ENCODE assay signal across 11 mouse cellular contexts in genomic region chr7:140880419-140880818, GRCm38 (mm10). TPM values are rescaled to one million over a fixed set of nuclear protein-coding genes. Genes with fewer than 3 reads are reported as not detected.
A peak's percentile ranks its signal among the peaks of the same experiment; 100 is the strongest.
DNase-seq lines count a peak whose midpoint lies in the region; ATAC-seq and TF ChIP-seq lines count a peak whose summit lies in the region.
"Had no signal": no experiment of that assay in that cellular context is flagged by ENCODE, and none has a peak within 500 bp of the region (broad histone marks: within the 10 kb centered on the region; RNA-seq: fewer than 3 reads in every experiment).

No protein-coding gene starts in this region.

- H3K4me2 ChIP-seq in heart, postnatal 0 days (ENCODE audit: low read depth, low read length) = peak overlapping the region; percentile 89
- H3K4me2 ChIP-seq in CH12.LX (ENCODE audit: insufficient read depth, low read depth, poor library complexity, severe bottlenecking) = peak overlapping the region; percentile 48; the same call in 1 of the 2 replicates
- peak overlapping the region; percentile 66; the same call in 1 of the 2 replicates for H3K4me2 ChIP-seq in embryonic facial prominence, embryonic 13.5 days

- TF ChIP-seq POLR2A in CH12.LX (IDR thresholded peaks at IDR 0.05; ENCODE audit: low read depth, low read length) = no peak

- peaks cover 34% of the 10 kb centered on the region for H3K36me3 ChIP-seq in heart, postnatal 0 days (replicated peaks; ENCODE audit: control insufficient read depth, insufficient read depth, low read length)
- peaks cover 13 to 45% of the 10 kb centered on the region in 2 experiments for H3K36me3 ChIP-seq in CH12.LX (replicated peaks in 1 of 2; ENCODE audit: control insufficient read depth in 1 of 2, insufficient read depth in 1 of 2, low read length in 1 of 2)
- peaks cover 33% of the 10 kb centered on the region for H3K36me3 ChIP-seq in embryonic facial prominence, embryonic 13.5 days

- H3K27me3 ChIP-seq in heart, postnatal 0 days (ENCODE audit: control insufficient read depth, insufficient read depth, low read length) = no peaks in the 10 kb centered on the region
- no peaks in the 10 kb centered on the region for H3K27me3 ChIP-seq in CH12.LX (replicated peaks)
- H3K27me3 ChIP-seq in embryonic facial prominence, embryonic 13.5 days = no peaks in the 10 kb centered on the region

- TF ChIP-seq CTCF in heart, postnatal 0 days (IDR thresholded peaks at IDR 0.05; ENCODE audit: low read depth) = no peak
- no peak for TF ChIP-seq CTCF in CH12.LX (conservative IDR thresholded peaks at IDR 0.05 in 1 of 2, IDR thresholded peaks at IDR 0.05 in 1 of 2; ENCODE audit: low read depth in 2 of 2, low read length in 2 of 2)

- no peak for TF ChIP-seq EP300 in heart, postnatal 0 days (IDR thresholded peaks at IDR 0.05; ENCODE audit: low read depth)
- TF ChIP-seq EP300 in CH12.LX (IDR thresholded peaks at IDR 0.05; ENCODE audit: low read length) = no peak

- H3K27ac ChIP-seq in heart, postnatal 0 days (ENCODE audit: low read depth) = peak overlapping the region; percentile 0; the same call in 1 of the 2 replicates
- H3K27ac ChIP-seq in CH12.LX (ENCODE audit: insufficient read depth, low read depth) = no peak overlapping the region
- H3K27ac ChIP-seq in embryonic facial prominence, embryonic 13.5 days = no peak overlapping the region

- H3K4me1 ChIP-seq in heart, postnatal 0 days (ENCODE audit: control insufficient read depth, insufficient read depth) = peaks cover 13% of the 10 kb centered on the region
- H3K4me1 ChIP-seq in CH12.LX (ENCODE audit: control insufficient read depth in 1 of 2, insufficient read depth in 2 of 2) = peaks cover 20 to 61% of the 10 kb centered on the region in 2 experiments
- H3K4me1 ChIP-seq in embryonic facial prominence, embryonic 13.5 days = peaks cover 17% of the 10 kb centered on the region

- in situ Hi-C loops in CH12.LX (cut with MboI; ENCODE audit: low pct_ligation_motif_present, low pct_unique_long_range_greater_than_20kb, low sequenced_read_pairs) = no loop called here

- dilution Hi-C loops in CH12.LX (cut with MboI; ENCODE audit: extremely low pct_ligation_motif_present, extremely low pct_unique_long_range_greater_than_20kb, low sequenced_read_pairs) = no loop called here

- H3K9ac ChIP-seq in heart, postnatal 0 days (replicated peaks; ENCODE audit: low read depth, low read length) = 0 out of 2 replicates have a peak overlapping the region, but pooled peaks have one; percentile 28
- H3K9ac ChIP-seq in CH12.LX (ENCODE audit: insufficient read depth, low read depth) = peak overlapping the region; percentile 20
- no peak overlapping the region for H3K9ac ChIP-seq in embryonic facial prominence, embryonic 13.5 days

- H3K4me3 ChIP-seq in heart, postnatal 0 days (ENCODE audit: low read depth, low read length) = peak overlapping the region; percentile 96; the same call in 1 of the 2 replicates
- H3K4me3 ChIP-seq in CH12.LX (replicated peaks in 1 of 3; ENCODE audit: low read depth in 2 of 3, low read length in 2 of 3, poor library complexity in 1 of 3) = no peak overlapping the region
- no peak overlapping the region for H3K4me3 ChIP-seq in embryonic facial prominence, embryonic 13.5 days

- no peaks in the 10 kb centered on the region for H3K9me3 ChIP-seq in heart, postnatal 0 days (replicated peaks; ENCODE audit: control insufficient read depth, low read length)
- no peaks in the 10 kb centered on the region for H3K9me3 ChIP-seq in CH12.LX (replicated peaks; ENCODE audit: low read length)
- H3K9me3 ChIP-seq in embryonic facial prominence, embryonic 13.5 days = no peaks in the 10 kb centered on the region

- no peak for ATAC-seq in heart, postnatal 0 days (ENCODE audit: insufficient read depth, low read depth)
- ATAC-seq in embryonic facial prominence, embryonic 13.5 days (ENCODE audit: insufficient number of reproducible peaks, insufficient read depth, low FRiP score, low TSS enrichment, low read depth) = no peak
- no peak for ATAC-seq in erythroid progenitor cell, adult 5-6 weeks (replicated peaks; ENCODE audit: low FRiP score, poor library complexity, severe bottlenecking)

- H3K79me2 ChIP-seq in CH12.LX (replicated peaks; ENCODE audit: control insufficient read depth, extremely low read depth, insufficient read depth, poor library complexity, severe bottlenecking) = peaks cover 27% of the 10 kb centered on the region

- 67% methylated on average over 3 of the region's 3 CpGs for WGBS in heart, postnatal 0 days
- WGBS in embryonic facial prominence, embryonic 13.5 days = 82% methylated on average over 3 of the region's 3 CpGs

- DNase-seq in heart, postnatal 0 days (ENCODE audit: low spot score) = no peak
- no peak for DNase-seq in heart, adult 9 months (ENCODE audit: low spot score in 2 of 2)
- no peak for DNase-seq in CH12.LX (ENCODE audit: extremely low read depth)
- DNase-seq in kidney, postnatal 14 days = peak; percentile 48
- DNase-seq in cerebellum, adult 11-12 months = no peak
- no peak for DNase-seq in cerebellum, adult 11 months
- DNase-seq: adrenal gland, postnatal 25 days; thymus, postnatal 4 days had no signal

- TF ChIP-seq RAD21 in CH12.LX (IDR thresholded peaks at IDR 0.05; ENCODE audit: low read depth, low read length) = no peak

TF ChIP-seq in CH12.LX, 34 proteins besides CTCF, POLR2A, EP300 and RAD21 (continues in another document):
- TF ChIP-seq ZMIZ1 (IDR thresholded peaks at IDR 0.05; ENCODE audit: low read depth, low read length) (no peak), POLR2AphosphoS2 (IDR thresholded peaks at IDR 0.05; ENCODE audit: low read depth, low read length) (no peak), ZC3H11A (IDR thresholded peaks at IDR 0.05; ENCODE audit: low read depth, low read length) (no peak), USF2 (conservative IDR thresholded peaks at IDR 0.05; ENCODE audit: low read depth, low read length) (no peak), ETS1 (conservative IDR thresholded peaks at IDR 0.05; ENCODE audit: low read depth, low read length) (no peak), TCF12 (IDR thresholded peaks at IDR 0.05; ENCODE audit: low read depth, low read length) (no peak), TBP (conservative IDR thresholded peaks at IDR 0.05; ENCODE audit: low read depth, low read length) (no peak), NELFE (IDR thresholded peaks at IDR 0.05; ENCODE audit: low read depth, low read length) (no peak)

RNA-seq across cellular contexts. Expression of gene Psmd13, which starts 1.3 kb away (rescaled TPM):
- total RNA-seq in heart, postnatal 0 days (2014; rRNA removed; ENCODE audit: low replicate concordance) = 72.6 and 84.3 TPM in 2 replicates
- 172 and 185 TPM in 2 replicates for polyA plus RNA-seq in heart, postnatal 0 days (2015; fragmentation: Nextera tagmentation; extraction: Ambion mirVana)
- 165 and 189 TPM in 2 replicates for total RNA-seq in CH12.LX (2012; rRNA removed)
- total RNA-seq in CH12.LX (2014; rRNA removed) = 166 and 168 TPM in 2 replicates
- 185 and 245 TPM in 2 replicates for polyA plus RNA-seq in CH12.LX (2012; ENCODE audit: insufficient read length, low read depth)
- polyA plus RNA-seq in embryonic facial prominence, embryonic 13.5 days (2015; fragmentation: Nextera tagmentation; extraction: Ambion mirVana) = 237 and 261 TPM in 2 replicates
- 74.2 and 90.1 TPM in 2 replicates for total RNA-seq in erythroid progenitor cell, adult 5-6 weeks (2015; ENCODE audit: low replicate concordance)
- 136 and 162 TPM in 2 replicates for total RNA-seq in erythroid progenitor cell, adult 5-6 weeks (2017; ENCODE audit: low replicate concordance)

RNA-seq across cellular contexts. Expression of gene Sirt3, which starts 1.7 kb away (rescaled TPM):
- 89.4 and 105 TPM in 2 replicates for total RNA-seq in heart, postnatal 0 days (2014; rRNA removed; ENCODE audit: low replicate concordance)
- polyA plus RNA-seq in heart, postnatal 0 days (2015; fragmentation: Nextera tagmentation; extraction: Ambion mirVana) = 76.1 and 78.0 TPM in 2 replicates
- 17.8 and 23.7 TPM in 2 replicates for total RNA-seq in CH12.LX (2012; rRNA removed)
- total RNA-seq in CH12.LX (2014; rRNA removed) = 14.9 and 16.6 TPM in 2 replicates
- polyA plus RNA-seq in CH12.LX (2012; ENCODE audit: insufficient read length, low read depth) = 10.3 and 12.6 TPM in 2 replicates
- 24.8 and 28.9 TPM in 2 replicates for polyA plus RNA-seq in embryonic facial prominence, embryonic 13.5 days (2015; fragmentation: Nextera tagmentation; extraction: Ambion mirVana)
- total RNA-seq in erythroid progenitor cell, adult 5-6 weeks (2015; ENCODE audit: low replicate concordance) = 14.4 and 16.3 TPM in 2 replicates
- 6.5 and 13.5 TPM in 2 replicates for total RNA-seq in erythroid progenitor cell, adult 5-6 weeks (2017; ENCODE audit: low replicate concordance)

RNA-seq across cellular contexts. Expression of gene Cox8b, which starts 19.8 kb away (rescaled TPM):
- 425 and 483 TPM in 2 replicates for total RNA-seq in heart, postnatal 0 days (2014; rRNA removed; ENCODE audit: low replicate concordance)
- 1,841 and 1,871 TPM in 2 replicates for polyA plus RNA-seq in heart, postnatal 0 days (2015; fragmentation: Nextera tagmentation; extraction: Ambion mirVana)
- total RNA-seq in CH12.LX (2012; rRNA removed) (not detected in 2 replicates), CH12.LX (2014; rRNA removed) (not detected in 2 replicates)
- not detected in 2 replicates for polyA plus RNA-seq in CH12.LX (2012; ENCODE audit: insufficient read length, low read depth)
- 1.2 and 1.9 TPM in 2 replicates for polyA plus RNA-seq in embryonic facial prominence, embryonic 13.5 days (2015; fragmentation: Nextera tagmentation; extraction: Ambion mirVana)
- not detected in 2 replicates for total RNA-seq in erythroid progenitor cell, adult 5-6 weeks (2015; ENCODE audit: low replicate concordance)
- total RNA-seq in erythroid progenitor cell, adult 5-6 weeks (2017; ENCODE audit: low replicate concordance) = not detected in 2 replicates
- total RNA-seq: left cerebral cortex, postnatal 36 days had no signal

RNA-seq across cellular contexts. Expression of gene Bet1l, which starts 23.0 kb away (rescaled TPM):
- 13.9 and 14.8 TPM in 2 replicates for total RNA-seq in heart, postnatal 0 days (2014; rRNA removed; ENCODE audit: low replicate concordance)
- polyA plus RNA-seq in heart, postnatal 0 days (2015; fragmentation: Nextera tagmentation; extraction: Ambion mirVana) = 29.6 and 32.0 TPM in 2 replicates
- total RNA-seq in CH12.LX (2012; rRNA removed) (13.8 and 16.7 TPM in 2 replicates), CH12.LX (2014; rRNA removed) (11.6 and 13.1 TPM in 2 replicates)
- polyA plus RNA-seq in CH12.LX (2012; ENCODE audit: insufficient read length, low read depth) = 24.3 and 25.1 TPM in 2 replicates
- 56.4 and 68.1 TPM in 2 replicates for polyA plus RNA-seq in embryonic facial prominence, embryonic 13.5 days (2015; fragmentation: Nextera tagmentation; extraction: Ambion mirVana)
- total RNA-seq in erythroid progenitor cell, adult 5-6 weeks (2015; ENCODE audit: low replicate concordance) = 7.6 and 9.2 TPM in 2 replicates
- 9.0 and 9.4 TPM in 2 replicates for total RNA-seq in erythroid progenitor cell, adult 5-6 weeks (2017; ENCODE audit: low replicate concordance)

RNA-seq across cellular contexts. Expression of gene Ric8a, which starts 23.7 kb away (rescaled TPM):
- total RNA-seq in heart, postnatal 0 days (2014; rRNA removed; ENCODE audit: low replicate concordance) = 37.2 and 73.8 TPM in 2 replicates
- polyA plus RNA-seq in heart, postnatal 0 days (2015; fragmentation: Nextera tagmentation; extraction: Ambion mirVana) = 27.5 and 27.8 TPM in 2 replicates
- total RNA-seq in CH12.LX (2012; rRNA removed) = 66.5 and 80.9 TPM in 2 replicates
- total RNA-seq in CH12.LX (2014; rRNA removed) = 53.2 and 54.2 TPM in 2 replicates
- 56.4 and 61.9 TPM in 2 replicates for polyA plus RNA-seq in CH12.LX (2012; ENCODE audit: insufficient read length, low read depth)
- 72.4 and 72.6 TPM in 2 replicates for polyA plus RNA-seq in embryonic facial prominence, embryonic 13.5 days (2015; fragmentation: Nextera tagmentation; extraction: Ambion mirVana)
- total RNA-seq in erythroid progenitor cell, adult 5-6 weeks (2015; ENCODE audit: low replicate concordance) = 19.1 and 49.5 TPM in 2 replicates
- 12.1 and 22.2 TPM in 2 replicates for total RNA-seq in erythroid progenitor cell, adult 5-6 weeks (2017; ENCODE audit: low replicate concordance)

Comparison
In these comparisons a context has a peak if more than half of its experiments do, and no peak if none do; other contexts are left out.
1. RNA of gene Cox8b, which starts 19.8 kb away (total RNA-seq): 425 to 483 TPM in heart, postnatal 0 days; not detected in CH12.LX and not detected in erythroid progenitor cell, adult 5-6 weeks; every median in the first group is over 100 times any median in the second.
2. Peak in every context shown above with its lines, with median percentiles within 50 percentile points of each other: H3K4me2 ChIP-seq.